Mouse (Mus musculus): ENCODE measurements around the gene Akap17b.
"Not testable (repeated sequence)": the region's sequence is repeated elsewhere in the genome, so short reads cannot be mapped to it uniquely, and the experiment has no call there.

Akap17b gene

GRCm38 (mm10) chrX:36644657-36645551, at the start of gene Akap17b:
Akap17b (minus strand) TSS chrX:36645395.
- DNase-seq (ENCODE audit: low spot score), result peak; percentile 82

- no peak for DNase-seq (ENCODE audit: low spot score)
Measured at GRCm38 (mm10) chrX:36691365-36691764, 46.2 kb upstream of the Akap17b start.

- no peak for DNase-seq (ENCODE audit: low spot score)
Measured at GRCm38 (mm10) chrX:36689655-36690054, 44.5 kb upstream of the Akap17b start.

- DNase-seq (ENCODE audit: low spot score), result no peak
Measured at GRCm38 (mm10) chrX:36676836-36677235, 31.6 kb upstream of the Akap17b start.

- no peak for DNase-seq (ENCODE audit: low spot score)
Measured at GRCm38 (mm10) chrX:36672708-36673107, 27.5 kb upstream of the Akap17b start.

GRCm38 (mm10) chrX:36640046-36640445, 5.1 kb downstream of the Akap17b start:
- peak; percentile 12 for DNase-seq (ENCODE audit: low spot score)

GRCm38 (mm10) chrX:36630771-36631170, 14.4 kb downstream of the Akap17b start:
- DNase-seq (ENCODE audit: low spot score), result no peak

- no peak for DNase-seq (ENCODE audit: low spot score)
Measured at GRCm38 (mm10) chrX:36628102-36628501, 17.1 kb downstream of the Akap17b start.

GRCm38 (mm10) chrX:36609117-36609516, 36.1 kb downstream of the Akap17b start:
- DNase-seq (ENCODE audit: low spot score), result no peak

GRCm38 (mm10) chrX:36604040-36604439, 41.2 kb downstream of the Akap17b start:
- DNase-seq (ENCODE audit: low spot score), result no peak

GRCm38 (mm10) chrX:36602926-36603325, 42.3 kb downstream of the Akap17b start:
- no peak for DNase-seq (ENCODE audit: low spot score)

GRCm38 (mm10) chrX:36600066-36600465, 45.1 kb downstream of the Akap17b start:
- DNase-seq (ENCODE audit: low spot score), result no peak

- no peak for DNase-seq (ENCODE audit: low spot score)
Measured at GRCm38 (mm10) chrX:36599656-36600055, 45.5 kb downstream of the Akap17b start.

GRCm38 (mm10) chrX:36598861-36599344, 46.3 kb downstream of the Akap17b start:
- peak; percentile 12 for DNase-seq (ENCODE audit: low spot score)

GRCm38 (mm10) chrX:36598390-36598810, 46.8 kb downstream of the Akap17b start:
- no peak for DNase-seq (ENCODE audit: low spot score)

GRCm38 (mm10) chrX:36597707-36598389, 47.3 kb downstream of the Akap17b start, which contains the start of gene Pgrmc1:
Pgrmc1 (plus strand) TSS chrX:36598206.
- peak; percentile 82 for DNase-seq (ENCODE audit: low spot score)

GRCm38 (mm10) chrX:36596483-36597120, 48.6 kb downstream of the Akap17b start:
- DNase-seq (ENCODE audit: low spot score), result not testable (repeated sequence)

- no peak for DNase-seq (ENCODE audit: low spot score)
Measured at GRCm38 (mm10) chrX:36595247-36595646, 49.9 kb downstream of the Akap17b start.

GRCm38 (mm10) chrX:36591539-36591938, 53.7 kb downstream of the Akap17b start:
- no peak for DNase-seq (ENCODE audit: low spot score)

GRCm38 (mm10) chrX:36591120-36591519, 54.1 kb downstream of the Akap17b start:
- no peak for DNase-seq (ENCODE audit: low spot score)

- DNase-seq (ENCODE audit: low spot score), result no peak
Measured at GRCm38 (mm10) chrX:36590266-36590665, 54.9 kb downstream of the Akap17b start.
